Comparison of ENCODE assay signal across 8 mouse cellular contexts in the genomic region with DNA sequence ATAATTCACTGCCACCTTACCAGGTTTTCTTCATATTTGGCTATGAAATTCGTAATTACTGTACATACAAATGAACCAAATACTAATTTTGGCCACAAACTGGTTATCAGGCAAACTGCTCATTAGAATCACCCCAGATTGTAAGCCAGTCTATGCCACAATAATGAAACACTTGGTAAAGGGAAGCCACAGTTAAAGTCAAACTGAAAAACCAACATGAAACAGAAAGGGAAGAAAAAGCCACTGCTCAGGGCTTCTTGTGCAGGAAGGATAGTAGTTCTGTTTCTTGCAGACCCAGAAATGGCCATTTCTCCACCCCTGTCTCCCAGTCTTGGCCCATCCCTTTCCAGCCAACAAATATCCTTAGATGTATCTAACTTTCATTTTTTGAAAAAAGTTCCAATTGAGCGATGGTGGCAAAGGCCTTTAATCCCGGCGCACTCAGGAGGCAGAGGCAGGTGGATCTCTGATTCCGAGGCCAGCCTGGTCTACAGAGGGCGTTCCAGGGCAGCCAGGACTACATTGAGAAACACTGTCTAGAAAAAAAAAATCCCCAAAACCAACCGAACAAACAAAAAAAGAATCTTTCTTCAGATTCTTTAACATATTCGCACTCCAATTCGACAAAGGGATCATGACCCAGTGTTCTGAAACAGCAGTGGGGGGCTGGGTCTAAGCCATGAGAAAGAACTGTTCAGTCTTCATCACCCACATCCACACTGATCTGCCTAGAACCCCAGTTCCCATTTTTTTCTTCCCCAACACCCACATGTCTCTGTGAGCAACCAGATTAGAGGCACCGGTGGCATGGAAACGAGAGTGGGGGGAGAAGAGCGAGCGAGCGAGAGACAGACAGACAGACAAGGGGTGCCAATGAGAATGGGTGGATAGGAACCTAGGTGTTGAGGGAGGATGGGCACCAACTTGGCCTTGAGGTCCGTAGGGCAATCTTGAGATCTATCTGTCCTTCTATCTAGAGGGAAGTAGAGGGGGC. TPM values are rescaled to one million over a fixed set of nuclear protein-coding genes. Genes with fewer than 3 reads are reported as not detected.
DNase-seq lines count a peak whose midpoint lies in the region; ATAC-seq and TF ChIP-seq lines count a peak whose summit lies in the region.

A gene (plus strand): TSS at position 697 of the 994 bp plus-strand sequence.

- TF ChIP-seq RAD21 in CH12.LX (IDR thresholded peaks at IDR 0.05; ENCODE audit: low read depth, low read length): no peak

- no peak for DNase-seq in heart, postnatal 10 days
- DNase-seq in CH12.LX (ENCODE audit: extremely low read depth): no peak
- DNase-seq in left cerebral cortex, postnatal 25 days (ENCODE audit: low spot score in 2 of 2): peak; percentile 55 to 76
- peak; percentile 54 for DNase-seq in naive thymus-derived CD4-positive, alpha-beta T cell, adult 2 months (ENCODE audit: low read depth)
- DNase-seq in ovary, postnatal 14 days (ENCODE audit: low spot score): no peak
- DNase-seq in kidney, adult 18-20 months: no peak

- H3K4me2 ChIP-seq in heart, embryonic 11.5 days: peak within 1 kb of the TSS; percentile 78
- peak within 1 kb of the TSS; percentile 41 for H3K4me2 ChIP-seq in CH12.LX (ENCODE audit: insufficient read depth, low read depth, poor library complexity, severe bottlenecking)
- peak within 1 kb of the TSS; percentile 85 for H3K4me2 ChIP-seq in embryonic facial prominence, embryonic 15.5 days (replicated peaks)

- no peaks in the 10 kb centered on the region for H3K27me3 ChIP-seq in heart, embryonic 11.5 days (ENCODE audit: control insufficient read depth, insufficient read depth, low read length)
- H3K27me3 ChIP-seq in CH12.LX (replicated peaks): no peaks in the 10 kb centered on the region
- H3K27me3 ChIP-seq in embryonic facial prominence, embryonic 15.5 days: no peaks in the 10 kb centered on the region

- intact Hi-C loops in heart, postnatal 10 days (cut with DNase I): loop anchor here (2.0 kb wide), 1 partner anchor 21 kb away; no protein-coding TSS in a partner anchor
- intact Hi-C loops in left cerebral cortex, postnatal 25 days (cut with DNase I): loop anchor here (2.0 kb wide), 1 partner anchor 19 kb away; no protein-coding TSS in a partner anchor

- in situ Hi-C loops in CH12.LX (cut with MboI; ENCODE audit: low pct_ligation_motif_present, low pct_unique_long_range_greater_than_20kb, low sequenced_read_pairs): loop anchor here (5.0 kb wide), 2 partner anchors 33 to 37 kb away; no protein-coding TSS in a partner anchor

- H3K4me1 ChIP-seq in heart, embryonic 11.5 days (ENCODE audit: control insufficient read depth, insufficient read depth, low read length): peaks cover 30% of the 10 kb centered on the region
- peaks cover 22 to 53% of the 10 kb centered on the region in 2 experiments for H3K4me1 ChIP-seq in CH12.LX (ENCODE audit: control insufficient read depth in 1 of 2, insufficient read depth in 2 of 2)
- peaks cover 55% of the 10 kb centered on the region for H3K4me1 ChIP-seq in embryonic facial prominence, embryonic 15.5 days

- no peak for TF ChIP-seq CTCF in CH12.LX (conservative IDR thresholded peaks at IDR 0.05 in 1 of 2, IDR thresholded peaks at IDR 0.05 in 1 of 2; ENCODE audit: low read depth in 2 of 2, low read length in 2 of 2)

- no peak for ATAC-seq in heart, embryonic 11.5 days (replicated peaks; ENCODE audit: insufficient number of reproducible peaks, low FRiP score, low TSS enrichment)
- ATAC-seq in embryonic facial prominence, embryonic 15.5 days (ENCODE audit: insufficient number of reproducible peaks, low FRiP score, low TSS enrichment, low read depth): no peak

- H3K36me3 ChIP-seq in heart, embryonic 11.5 days (ENCODE audit: control insufficient read depth, insufficient read depth, low read length): no peaks in the 10 kb centered on the region
- peaks cover 7 to 18% of the 10 kb centered on the region in 2 experiments for H3K36me3 ChIP-seq in CH12.LX (replicated peaks in 1 of 2; ENCODE audit: control insufficient read depth in 1 of 2, insufficient read depth in 1 of 2, low read length in 1 of 2)
- peaks cover 3% of the 10 kb centered on the region; the same call in 1 of the 2 replicates for H3K36me3 ChIP-seq in embryonic facial prominence, embryonic 15.5 days

- dilution Hi-C loops in CH12.LX (cut with MboI; ENCODE audit: extremely low pct_ligation_motif_present, extremely low pct_unique_long_range_greater_than_20kb, low sequenced_read_pairs): no loop called here

- H3K4me3 ChIP-seq in heart, embryonic 11.5 days (ENCODE audit: low read depth, low read length): peak within 1 kb of the TSS; percentile 77
- H3K4me3 ChIP-seq in CH12.LX (replicated peaks in 1 of 3; ENCODE audit: low read depth in 2 of 3, low read length in 2 of 3, poor library complexity in 1 of 3): peak within 1 kb of the TSS; percentile 49 to 85 (median 69)
- peak within 1 kb of the TSS; percentile 76 for H3K4me3 ChIP-seq in embryonic facial prominence, embryonic 15.5 days (replicated peaks)

- no peaks in the 10 kb centered on the region for H3K9me3 ChIP-seq in heart, embryonic 11.5 days (replicated peaks; ENCODE audit: control insufficient read depth, low read length)
- peaks cover 7% of the 10 kb centered on the region for H3K9me3 ChIP-seq in CH12.LX (replicated peaks; ENCODE audit: low read length)
- no peaks in the 10 kb centered on the region for H3K9me3 ChIP-seq in embryonic facial prominence, embryonic 15.5 days (replicated peaks)

- peak within 1 kb of the TSS; percentile 96 for H3K27ac ChIP-seq in heart, embryonic 11.5 days (ENCODE audit: low read depth, low read length)
- peak within 1 kb of the TSS; percentile 34; the same call in 1 of the 2 replicates for H3K27ac ChIP-seq in CH12.LX (ENCODE audit: insufficient read depth, low read depth)
- H3K27ac ChIP-seq in embryonic facial prominence, embryonic 15.5 days (replicated peaks): peak within 1 kb of the TSS; percentile 98

- 71% methylated on average over 15 of the region's 15 CpGs for WGBS in heart, embryonic 11.5 days (ENCODE audit: insufficient replicate concordance)
- WGBS in embryonic facial prominence, embryonic 15.5 days: 72% methylated on average over 15 of the region's 15 CpGs

- TF ChIP-seq POLR2A in CH12.LX (IDR thresholded peaks at IDR 0.05; ENCODE audit: low read depth, low read length): no peak

- TF ChIP-seq EP300 in CH12.LX (IDR thresholded peaks at IDR 0.05; ENCODE audit: low read length): no peak

- peak within 1 kb of the TSS; percentile 89 for H3K9ac ChIP-seq in heart, embryonic 11.5 days (ENCODE audit: low read depth, low read length)
- peak within 1 kb of the TSS; percentile 62 for H3K9ac ChIP-seq in CH12.LX (ENCODE audit: insufficient read depth, low read depth)
- peak within 1 kb of the TSS; percentile 71 for H3K9ac ChIP-seq in embryonic facial prominence, embryonic 15.5 days

- peaks cover 22% of the 10 kb centered on the region for H3K79me2 ChIP-seq in CH12.LX (replicated peaks; ENCODE audit: control insufficient read depth, extremely low read depth, insufficient read depth, poor library complexity, severe bottlenecking)

TF ChIP-seq in CH12.LX, 34 proteins besides CTCF, POLR2A, EP300 and RAD21:
- TF ChIP-seq CHD1 (IDR thresholded peaks at IDR 0.05; ENCODE audit: low read depth, low read length) (no peak), TCF12 (IDR thresholded peaks at IDR 0.05; ENCODE audit: low read depth, low read length) (no peak), ZMIZ1 (IDR thresholded peaks at IDR 0.05; ENCODE audit: low read depth, low read length) (no peak), MAX (IDR thresholded peaks at IDR 0.05; ENCODE audit: low read length) (no peak), MYC (IDR thresholded peaks at IDR 0.05; ENCODE audit: low read depth, low read length) (no peak), JUN (IDR thresholded peaks at IDR 0.05; ENCODE audit: insufficient read depth, low read depth, low read length) (no peak), ZNF384 (IDR thresholded peaks at IDR 0.05; ENCODE audit: low read depth, low read length) (no peak), MXI1 (IDR thresholded peaks at IDR 0.05; ENCODE audit: low read depth, low read length) (no peak), SIN3A (IDR thresholded peaks at IDR 0.05; ENCODE audit: low read length) (no peak), SMC3 (IDR thresholded peaks at IDR 0.05; ENCODE audit: low read depth, low read length) (no peak), USF2 (conservative IDR thresholded peaks at IDR 0.05; ENCODE audit: low read depth, low read length) (no peak), HCFC1 (IDR thresholded peaks at IDR 0.05; ENCODE audit: low read depth, low read length) (no peak), ZKSCAN1 (IDR thresholded peaks at IDR 0.05; ENCODE audit: borderline replicate concordance, low read depth, low read length) (no peak), TBP (conservative IDR thresholded peaks at IDR 0.05; ENCODE audit: low read depth, low read length) (no peak), MAFK (IDR thresholded peaks at IDR 0.05; ENCODE audit: insufficient replicate concordance, low read length) (no peak), ETS1 (conservative IDR thresholded peaks at IDR 0.05; ENCODE audit: low read depth, low read length) (no peak), USF1 (IDR thresholded peaks at IDR 0.05; ENCODE audit: low read depth, low read length) (no peak), CHD2 (IDR thresholded peaks at IDR 0.05; ENCODE audit: low read length) (no peak)

RNA-seq across cellular contexts. Expression of the gene that starts here (rescaled TPM):
- 5.1 and 5.3 TPM in 2 replicates for polyA plus RNA-seq in heart, embryonic 11.5 days (2014; fragmentation: Nextera tagmentation; extraction: Ambion mirVana)
- 1 to 10 TPM; 3.2 to 4.4 TPM for total RNA-seq in heart, postnatal 10 days (2021)
- total RNA-seq in CH12.LX (2012; rRNA removed) (3.3 and 3.5 TPM in 2 replicates), CH12.LX (2014; rRNA removed) (2.5 and 2.7 TPM in 2 replicates)
- polyA plus RNA-seq in CH12.LX (2012; ENCODE audit: insufficient read length, low read depth): 5.0 and 6.5 TPM in 2 replicates
- polyA plus RNA-seq in embryonic facial prominence, embryonic 15.5 days (2015; fragmentation: Nextera tagmentation; extraction: Ambion mirVana): 6.2 and 6.5 TPM in 2 replicates
- 1 to 10 TPM; 4.2 TPM for total RNA-seq in left cerebral cortex, postnatal 25 days (2021)

Comparison
In these comparisons a context has a peak if more than half of its experiments do, and no peak if none do; other contexts are left out.
1. H3K27ac ChIP-seq: peak in every context shown above with its lines; median percentile 98 in embryonic facial prominence, embryonic 15.5 days; 96 in heart, embryonic 11.5 days; 34 in CH12.LX.
2. DNase-seq: peak in left cerebral cortex, postnatal 25 days (2 of 2) and naive thymus-derived CD4-positive, alpha-beta T cell, adult 2 months (single experiment); none in heart, postnatal 10 days (0 of 2), CH12.LX (single experiment), ovary, postnatal 14 days (single experiment) and kidney, adult 18-20 months (single experiment).
3. Peak in every context shown above with its lines, with median percentiles within 50 percentile points of each other: H3K4me2 ChIP-seq, H3K4me3 ChIP-seq and H3K9ac ChIP-seq.